Mouse (Mus musculus): ENCODE measurements at regions not wholly inside any gene's neighbourhood (a gene's known extent, or its start where the extent isn't known, plus 50 kb on each side); places are given as distances from the start of the nearest gene placed in this dataset.
A peak's percentile ranks its signal among the peaks of the same experiment; 100 is the strongest.
"Not testable (repeated sequence)": the region's sequence is repeated elsewhere in the genome, so short reads cannot be mapped to it uniquely, and the experiment has no call there.

DNA sequence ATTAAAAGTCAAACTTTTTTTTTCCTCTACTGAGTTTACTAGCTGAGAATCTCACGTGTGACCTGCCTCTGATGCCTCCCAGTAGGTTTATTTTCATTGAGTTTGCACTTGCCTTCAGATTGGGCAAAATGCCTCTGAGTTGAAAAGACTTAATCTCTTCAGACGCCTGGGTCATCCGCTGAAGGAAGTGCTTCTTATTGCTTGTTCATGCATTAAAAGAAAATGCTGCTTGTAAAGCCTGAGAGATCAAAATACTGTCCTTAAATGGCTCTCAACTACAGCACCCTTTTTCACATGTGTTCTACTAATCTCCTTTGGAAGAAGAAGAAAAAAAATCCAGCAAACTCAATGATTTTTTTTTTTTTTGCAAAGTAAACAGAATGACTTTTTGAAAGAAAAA, 351.5 kb downstream of the Kcnh5 start:
- DNase-seq (ENCODE audit: low spot score) = no peak

DNA sequence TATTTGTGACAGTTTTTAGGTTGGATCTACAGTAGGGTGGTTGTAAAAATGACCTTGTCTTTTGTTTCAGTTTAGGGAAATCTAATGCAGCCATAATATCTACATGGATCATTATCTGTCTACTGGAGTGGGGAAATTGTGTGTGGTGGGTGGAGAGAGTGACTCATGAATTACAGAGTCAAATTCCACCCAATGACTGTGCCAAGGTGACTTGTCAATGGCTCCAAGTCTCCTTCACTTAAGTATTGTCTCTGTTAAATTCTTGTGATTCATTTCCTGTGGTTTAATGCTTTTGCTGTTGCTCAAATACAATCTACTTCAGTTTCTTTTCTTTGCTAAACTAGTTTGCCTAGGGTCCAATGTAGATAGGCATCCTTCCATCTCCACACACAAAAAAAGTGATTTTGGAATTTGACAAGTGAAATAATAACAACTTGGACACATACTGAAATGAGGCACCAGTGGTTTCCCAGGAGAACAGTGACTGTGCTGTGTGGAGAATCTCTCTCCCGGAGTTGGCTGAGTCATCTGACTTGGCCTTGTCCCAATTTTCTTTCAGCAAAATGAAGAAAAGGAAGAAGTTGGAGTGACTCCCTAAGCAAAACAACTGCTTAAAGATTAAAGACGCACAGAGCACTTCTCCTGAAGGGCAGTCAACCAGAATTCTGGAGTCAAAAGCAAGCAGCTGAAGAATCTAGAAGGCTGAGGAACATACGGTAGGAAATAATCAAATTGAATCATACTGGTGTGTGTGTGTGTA, 352.2 kb downstream of the Kcnh5 start:
- DNase-seq (ENCODE audit: low spot score) = no peak

DNA sequence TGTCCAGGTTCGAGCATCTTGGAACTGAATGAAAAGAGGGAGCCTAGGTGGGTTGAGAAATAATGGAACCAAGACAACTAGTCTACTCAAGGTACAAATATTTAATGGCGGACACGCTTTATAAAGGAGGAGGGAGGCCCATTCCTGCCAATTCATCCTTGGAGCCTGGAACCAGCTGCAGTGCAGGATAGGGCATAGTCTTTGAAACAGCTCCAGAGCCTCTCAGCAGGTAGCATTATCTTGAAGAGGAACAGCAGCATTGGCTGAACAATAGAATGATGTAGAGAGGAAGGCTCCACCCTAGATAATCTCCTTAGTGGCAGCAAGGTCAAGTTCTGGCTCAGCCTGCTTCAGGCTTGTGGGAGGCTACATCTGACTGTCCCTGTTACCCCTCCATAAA, 361.0 kb downstream of the Kcnh5 start:
- DNase-seq (ENCODE audit: low spot score) = not testable (repeated sequence)

DNA sequence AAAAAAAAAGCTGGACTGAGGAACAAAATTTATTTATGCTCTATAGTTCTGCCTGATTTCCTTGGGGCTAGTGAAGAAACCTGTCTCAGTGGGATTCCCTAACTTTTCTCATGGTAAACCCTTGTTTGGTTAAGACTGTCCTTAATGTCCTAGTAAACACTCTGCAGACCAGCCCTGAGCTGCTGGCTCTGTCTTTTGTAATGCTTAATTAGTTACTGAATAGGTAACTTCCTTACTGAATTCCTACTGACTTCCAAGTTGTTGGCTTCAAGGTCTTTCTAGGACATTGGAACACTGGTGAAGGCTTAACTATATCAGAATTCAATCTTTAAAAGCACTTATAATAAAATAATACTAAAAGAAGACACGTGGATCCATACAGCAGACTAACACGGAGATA, 368.6 kb downstream of the Kcnh5 start:
- not testable (repeated sequence) for DNase-seq (ENCODE audit: low spot score)

DNA sequence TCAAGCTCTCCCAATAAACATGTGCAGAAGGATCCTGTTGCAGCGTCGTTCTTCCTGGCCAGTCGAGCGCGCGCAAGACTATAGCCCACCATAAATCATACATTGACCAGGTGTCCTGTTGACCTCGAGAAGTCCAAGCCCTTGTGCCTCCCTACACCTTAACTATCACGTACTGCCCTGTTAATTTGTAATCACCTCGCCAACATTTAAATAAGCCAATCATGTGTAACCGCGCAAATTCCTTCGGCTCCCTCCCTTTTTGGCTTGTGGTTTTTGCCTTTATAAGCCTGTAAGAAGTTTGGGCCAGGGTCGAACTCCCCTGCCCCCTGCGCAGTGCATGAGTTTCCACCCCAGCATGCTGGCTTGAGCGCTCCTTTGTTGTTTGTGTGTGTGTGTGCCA, 369.2 kb downstream of the Kcnh5 start:
- not testable (repeated sequence) for DNase-seq (ENCODE audit: low spot score)

DNA sequence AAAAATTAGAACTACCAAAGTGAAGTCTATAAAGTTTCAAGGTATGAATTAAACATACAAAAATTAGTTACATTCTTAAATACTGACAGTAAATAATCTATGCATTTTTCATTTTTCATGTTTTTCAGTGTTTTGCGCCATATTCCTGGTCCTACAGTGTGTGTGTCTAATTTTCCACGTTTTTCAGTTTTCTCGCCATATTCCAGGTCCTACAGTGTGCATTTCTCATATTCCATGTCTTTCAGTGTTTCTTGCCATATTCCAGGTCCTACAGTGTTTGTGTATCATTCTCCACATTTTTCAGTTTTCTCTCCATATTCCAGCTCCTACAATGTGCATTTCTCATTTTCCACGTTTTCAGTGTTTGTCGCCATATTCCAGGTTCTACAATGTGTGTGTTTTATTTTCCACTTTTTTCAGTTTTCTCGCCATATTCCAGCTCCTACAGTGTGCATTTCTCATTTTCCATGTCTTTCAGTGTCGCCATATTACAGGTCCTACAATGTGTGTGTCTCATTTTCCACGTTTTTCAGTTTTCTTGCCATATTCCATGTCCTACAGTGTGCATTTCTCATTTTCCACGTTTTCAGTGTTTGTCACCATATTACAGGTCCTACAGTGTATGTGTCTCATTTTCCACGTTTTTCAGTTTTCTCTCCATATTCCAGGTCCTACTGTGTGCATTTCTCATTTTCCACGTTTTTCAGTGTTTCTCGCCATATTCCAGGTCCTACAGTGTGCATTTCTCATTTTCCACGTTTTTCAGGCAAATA, 373.2 kb downstream of the Kcnh5 start:
- DNase-seq (ENCODE audit: low spot score) = no peak

DNA sequence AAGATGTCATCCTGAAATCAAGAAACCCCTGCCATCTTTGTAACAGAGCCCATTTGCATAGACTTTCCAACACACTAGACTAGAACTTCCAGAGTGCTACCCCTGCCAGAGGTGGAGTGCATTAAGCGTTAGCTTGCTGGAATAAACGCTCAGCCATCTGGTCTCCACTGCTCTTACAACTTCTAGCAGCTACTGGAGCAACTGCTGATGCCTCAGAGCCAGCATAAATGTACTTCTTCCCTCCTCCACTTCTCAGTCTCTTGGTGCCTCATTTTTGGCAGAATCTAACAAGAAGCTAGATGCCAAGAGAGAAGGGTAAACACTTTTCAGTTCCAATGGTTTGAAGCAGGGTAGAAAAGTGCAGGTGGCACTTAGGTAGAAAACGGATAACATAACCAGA, 385.1 kb downstream of the Kcnh5 start:
- peak; percentile 10 for DNase-seq (ENCODE audit: low spot score)

DNA sequence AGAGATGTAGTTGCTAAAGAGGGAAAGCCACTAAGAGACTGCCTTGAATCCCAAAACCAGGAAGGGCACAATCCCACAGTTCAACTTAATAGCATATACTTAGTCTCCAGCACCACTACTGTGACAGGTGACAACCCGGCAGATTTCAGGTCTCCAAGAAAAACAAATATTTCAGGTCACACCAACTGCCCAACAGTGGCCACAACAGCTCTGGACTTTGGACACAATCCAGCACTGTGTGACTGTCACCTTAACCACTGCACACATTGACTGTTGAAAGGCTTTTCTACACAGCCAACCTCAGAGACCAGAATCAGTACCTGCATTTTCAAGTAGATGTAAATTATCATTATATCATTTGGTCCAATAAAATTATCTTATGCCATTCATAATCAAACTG, 414.8 kb downstream of the Kcnh5 start:
- DNase-seq (ENCODE audit: low spot score) = no peak

DNA sequence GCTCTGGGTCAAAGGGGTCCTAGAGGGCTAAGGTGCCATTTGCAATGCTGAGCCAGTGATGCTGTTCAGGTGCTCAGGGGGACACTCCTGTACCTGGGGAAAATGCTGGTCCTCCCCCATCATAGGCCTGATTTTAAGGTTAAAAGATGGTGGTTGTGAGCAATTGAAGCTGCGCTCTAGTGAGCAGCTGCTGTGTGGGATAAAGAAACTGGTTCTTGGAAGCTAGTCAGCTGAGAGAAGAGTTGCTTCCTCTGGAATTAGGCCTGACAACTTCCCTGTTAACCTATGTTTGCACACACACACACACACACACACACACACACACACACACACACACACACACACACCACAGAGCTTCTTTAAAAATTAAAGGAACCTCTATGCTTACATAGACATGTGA, 428.9 kb upstream of the Gm11042 start:
- no peak for DNase-seq (ENCODE audit: low spot score)

DNA sequence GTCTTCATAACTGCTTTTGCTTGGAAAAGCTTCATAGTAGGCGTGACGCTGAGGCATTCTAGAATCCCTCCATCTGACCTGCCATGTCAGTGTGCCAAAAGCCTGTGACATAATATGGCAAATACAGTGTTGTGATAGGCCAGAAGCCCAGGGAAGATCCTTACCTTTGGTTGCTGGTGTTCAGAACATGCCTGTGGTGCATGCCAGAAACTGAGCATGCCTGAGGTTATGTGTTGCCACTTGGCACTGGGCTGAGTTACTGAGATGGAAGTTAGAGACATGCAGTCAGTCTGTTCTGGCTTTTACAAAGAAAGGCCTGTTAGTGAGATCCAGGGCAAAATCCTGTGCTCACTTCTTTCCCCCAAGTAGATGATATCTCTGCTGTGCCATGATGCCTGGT, 412.7 kb upstream of the Gm11042 start:
- no peak for DNase-seq (ENCODE audit: low spot score)

DNA sequence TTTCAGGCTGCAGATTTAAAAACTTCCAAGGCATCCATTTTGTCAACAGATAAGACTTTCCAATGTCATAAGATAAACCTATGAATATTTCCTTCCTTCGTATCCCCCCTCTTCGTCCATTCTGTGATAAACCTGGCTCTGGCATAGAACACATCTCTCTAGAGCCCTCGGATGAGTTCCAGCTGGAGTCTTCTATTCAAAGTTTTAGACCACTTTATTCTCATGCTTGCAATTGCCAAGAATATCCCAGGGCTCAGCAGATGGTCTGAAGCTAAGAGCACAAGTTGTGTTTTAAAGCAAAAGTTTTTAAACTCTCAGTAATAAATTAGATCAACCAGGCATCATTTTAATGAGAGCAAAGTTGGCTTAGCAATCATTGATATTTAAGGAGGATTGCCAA, 363.0 kb upstream of the Gm11042 start:
- DNase-seq (ENCODE audit: low spot score) = no peak

DNA sequence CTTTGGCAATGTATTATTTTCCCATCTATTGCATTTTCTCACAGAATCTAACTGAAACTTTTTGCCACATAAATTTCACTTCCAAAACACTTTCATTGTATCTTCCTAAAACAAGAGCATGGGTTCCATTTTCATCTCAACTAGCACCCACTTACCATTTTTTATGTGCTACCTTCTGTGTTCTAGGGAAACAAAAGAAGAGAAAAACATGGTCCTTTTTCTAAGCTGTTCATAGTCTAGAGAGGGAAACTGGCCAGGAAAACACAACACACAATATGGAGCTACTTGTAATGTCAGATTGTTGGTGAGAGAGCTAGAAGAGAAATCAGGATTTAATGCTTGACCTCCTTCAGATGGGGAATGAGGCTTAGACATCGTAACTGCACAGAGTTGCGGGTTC, 361.6 kb upstream of the Gm11042 start:
- no peak for DNase-seq (ENCODE audit: low spot score)

DNA sequence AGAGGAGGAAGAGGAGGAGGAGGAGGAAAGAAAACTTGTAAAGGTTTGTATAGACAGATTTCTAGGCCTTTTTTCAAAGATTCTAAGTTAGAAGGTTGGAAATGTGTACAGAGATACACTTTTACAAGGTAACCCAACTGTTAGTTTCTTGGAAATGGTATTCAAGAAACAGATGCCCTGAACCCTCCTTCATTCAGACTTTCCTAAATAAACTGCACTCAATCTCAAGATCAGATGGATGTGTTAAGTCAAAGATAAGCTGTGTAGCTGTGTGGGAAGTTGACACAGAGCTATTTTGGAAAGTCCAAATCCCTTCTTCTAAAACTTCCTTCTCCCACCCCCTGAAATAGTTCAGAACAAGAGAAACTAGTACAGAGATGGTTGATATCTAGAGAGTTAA, 342.2 kb upstream of the Gm11042 start:
- no peak for DNase-seq (ENCODE audit: low spot score)

DNA sequence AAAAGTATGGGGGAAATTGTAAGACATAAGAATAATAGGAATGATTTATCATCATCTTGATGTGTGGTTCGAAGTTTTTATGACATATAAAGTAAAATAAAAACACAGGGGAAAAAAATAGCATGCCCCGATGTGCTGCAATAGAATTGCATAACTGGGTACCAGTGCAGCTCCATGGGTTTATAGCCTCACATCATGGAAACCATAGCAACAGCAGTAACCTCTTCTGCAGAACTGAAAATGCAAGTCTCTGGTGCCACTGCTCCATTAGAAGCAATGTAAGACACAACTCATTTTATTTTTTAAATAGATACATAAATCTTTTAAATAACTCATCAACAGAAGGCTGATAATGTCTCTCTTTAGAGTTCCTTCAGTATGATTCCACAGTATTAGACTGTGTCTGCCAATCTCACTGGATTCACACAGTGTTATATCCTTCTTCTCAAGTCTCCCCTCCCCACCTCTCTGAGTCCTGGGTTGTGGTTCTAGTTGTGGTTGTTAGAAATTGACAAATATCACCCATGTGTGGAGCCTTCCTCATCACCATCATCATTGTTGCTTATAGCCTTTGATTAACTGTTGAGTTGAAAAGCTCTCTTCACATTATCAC, 340.9 kb upstream of the Gm11042 start:
- no peak for DNase-seq (ENCODE audit: low spot score)

DNA sequence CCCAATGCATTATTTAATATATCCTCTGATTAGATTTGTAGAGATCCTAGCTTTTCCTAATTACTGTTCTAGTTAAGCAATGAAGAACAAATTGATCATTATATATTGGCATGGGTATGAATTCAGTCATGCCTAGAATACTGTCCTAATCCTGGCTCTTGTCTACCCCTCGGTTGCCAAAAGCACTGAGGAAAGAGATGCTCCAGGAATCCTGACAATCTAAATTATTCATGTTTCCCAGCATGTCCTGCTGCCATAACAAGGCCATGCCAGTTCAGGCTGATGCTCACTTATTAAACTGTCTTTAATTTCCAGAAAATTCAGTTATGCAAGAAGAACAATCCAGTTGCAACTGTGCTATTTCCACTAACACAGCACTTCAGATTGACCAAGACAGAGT, 335.1 kb upstream of the Gm11042 start:
- DNase-seq (ENCODE audit: low spot score) = no peak

DNA sequence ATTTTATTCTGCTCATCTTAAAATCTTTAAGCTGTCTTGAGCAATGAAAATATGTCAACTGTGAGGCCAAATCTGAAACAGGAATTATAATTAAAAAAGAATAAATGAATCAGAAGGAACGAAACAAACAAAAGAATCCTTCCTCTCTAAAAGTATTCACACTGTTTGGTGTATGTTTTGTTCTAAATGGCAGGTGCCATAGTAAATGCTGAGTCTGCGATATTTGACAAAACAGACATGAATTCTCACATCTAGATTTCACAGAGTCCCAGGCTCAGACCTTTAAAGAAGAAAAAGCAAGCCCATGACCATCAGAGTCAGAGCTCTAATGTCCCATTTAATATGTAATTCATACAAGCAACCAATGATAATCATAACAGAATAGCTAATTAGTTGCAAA, 316.6 kb upstream of the Gm11042 start:
- DNase-seq (ENCODE audit: low spot score) = no peak

DNA sequence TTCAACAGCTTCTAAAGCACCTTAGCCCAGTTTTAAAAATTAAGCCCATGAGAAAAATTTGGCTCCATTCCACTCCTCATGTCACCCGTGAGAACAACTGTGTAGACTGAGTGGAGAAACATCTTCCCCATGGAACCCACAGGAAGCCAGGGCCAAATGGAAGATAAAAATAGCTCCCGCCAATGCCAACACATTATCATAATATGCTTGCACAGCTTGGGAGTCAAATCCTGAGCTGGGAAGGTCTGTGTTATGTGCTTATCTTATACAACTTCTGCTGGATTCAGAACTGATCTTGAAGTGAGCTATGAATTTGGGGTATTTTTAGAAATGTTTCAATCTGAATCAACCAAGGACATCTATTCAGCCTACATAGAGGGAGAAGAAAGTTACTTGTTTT, 279.0 kb upstream of the Gm11042 start:
- peak; percentile 3 for DNase-seq (ENCODE audit: low spot score)

DNA sequence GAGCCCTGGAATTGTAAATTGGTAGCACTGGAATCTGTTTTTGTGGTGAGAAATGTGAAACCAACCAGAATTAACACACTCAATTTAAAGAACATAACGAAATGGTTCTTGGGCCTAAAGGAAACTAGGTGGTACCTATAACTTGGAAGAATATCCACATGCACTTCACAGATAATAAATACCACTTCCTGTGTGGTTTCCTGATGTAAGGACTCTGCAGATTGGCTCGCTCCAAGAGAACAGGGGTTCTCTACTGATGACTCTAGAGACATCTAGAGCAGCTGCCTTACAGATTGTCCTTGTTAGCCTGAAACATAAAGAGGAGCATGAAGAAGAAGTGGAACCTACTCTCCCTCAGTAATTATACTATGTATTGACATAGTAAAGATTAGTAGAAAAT, 238.4 kb upstream of the Gm11042 start:
- no peak for DNase-seq (ENCODE audit: low spot score)

DNA sequence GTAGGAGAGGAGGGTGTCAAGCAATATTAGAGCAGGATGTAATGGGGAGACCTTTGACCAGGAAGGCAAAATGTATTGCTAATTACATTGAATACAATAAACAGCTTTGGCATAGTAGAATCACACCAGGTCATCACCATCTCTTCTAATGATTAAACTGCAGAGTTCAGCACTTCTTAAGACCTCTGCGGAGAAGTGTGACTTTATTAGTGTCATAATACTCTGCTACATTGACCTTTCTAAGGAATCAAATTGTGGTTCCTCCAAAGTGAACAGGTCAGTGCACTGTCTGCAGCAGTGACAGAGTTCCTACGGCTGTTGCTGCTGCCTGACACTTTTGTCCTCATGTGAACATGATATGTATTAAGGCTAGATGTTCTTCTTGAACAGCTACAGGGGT, 228.0 kb upstream of the Gm11042 start:
- DNase-seq (ENCODE audit: low spot score) = no peak

DNA sequence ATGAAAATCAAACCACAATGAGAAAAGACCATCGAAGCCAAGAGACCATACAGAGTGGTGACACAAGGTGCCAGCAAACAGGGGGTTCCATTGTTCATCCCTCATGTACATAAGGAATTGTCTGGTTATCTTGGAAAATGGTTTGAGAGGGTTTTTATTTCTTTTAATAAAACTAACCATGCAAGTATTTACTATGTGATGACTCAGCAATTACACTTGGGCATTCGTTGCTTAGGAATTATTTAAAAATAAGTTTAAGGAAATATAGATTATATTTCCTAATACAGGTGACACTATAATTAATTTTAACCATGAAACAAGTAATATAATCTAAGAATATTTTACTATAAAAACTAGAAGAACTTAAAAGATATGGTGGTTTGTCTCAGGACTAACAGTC, 218.7 kb upstream of the Gm11042 start:
- no peak for DNase-seq (ENCODE audit: low spot score)

DNA sequence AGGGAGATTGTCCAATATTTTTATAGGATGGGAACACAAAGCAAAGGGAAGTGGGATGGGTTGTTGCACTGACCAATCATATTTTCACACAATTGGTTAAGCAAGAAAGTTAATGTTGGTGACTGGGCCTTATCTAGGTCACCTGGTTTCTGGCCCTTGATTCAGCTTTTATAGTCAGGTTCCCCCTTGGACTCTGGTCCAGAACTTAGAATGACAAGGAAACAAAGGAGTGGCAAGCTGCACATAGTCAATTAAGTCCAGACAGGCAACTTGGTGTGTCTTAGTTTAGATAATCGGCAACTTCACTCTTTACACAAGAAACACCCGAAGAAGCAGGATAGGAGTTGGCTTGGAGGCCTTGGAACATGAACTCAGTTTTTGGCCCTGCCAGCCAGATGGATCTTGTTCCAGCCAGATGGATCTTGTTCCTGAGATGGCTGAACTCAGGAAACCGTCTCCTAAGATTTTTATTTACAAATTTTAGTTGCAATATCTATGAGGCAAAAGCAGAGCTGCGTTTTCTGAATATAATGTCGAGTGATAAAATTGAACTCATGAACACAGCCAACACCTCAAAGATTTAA, 212.9 kb upstream of the Gm11042 start:
- DNase-seq (ENCODE audit: low spot score) = no peak

DNA sequence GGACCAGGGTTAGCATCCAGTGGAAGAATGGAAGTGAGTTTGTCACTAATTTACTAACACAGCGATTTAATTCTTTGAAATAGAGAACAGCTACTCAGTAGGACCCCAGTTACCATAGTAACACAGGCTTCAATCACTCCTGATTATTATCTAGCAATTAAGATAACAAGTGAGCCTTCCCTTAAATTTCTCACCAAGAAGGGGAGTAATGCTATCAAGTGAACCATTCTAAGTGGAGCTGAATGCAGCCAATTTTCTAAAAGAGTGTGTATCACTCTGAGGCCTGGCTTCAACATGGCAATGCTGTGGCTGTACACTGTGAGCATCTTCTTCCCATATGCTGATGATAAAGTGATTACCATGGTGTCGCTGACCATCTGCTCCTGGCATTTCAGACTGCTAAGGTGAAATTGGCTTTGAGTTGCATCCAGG, 211.0 kb upstream of the Gm11042 start:
- no peak for DNase-seq (ENCODE audit: low spot score)

DNA sequence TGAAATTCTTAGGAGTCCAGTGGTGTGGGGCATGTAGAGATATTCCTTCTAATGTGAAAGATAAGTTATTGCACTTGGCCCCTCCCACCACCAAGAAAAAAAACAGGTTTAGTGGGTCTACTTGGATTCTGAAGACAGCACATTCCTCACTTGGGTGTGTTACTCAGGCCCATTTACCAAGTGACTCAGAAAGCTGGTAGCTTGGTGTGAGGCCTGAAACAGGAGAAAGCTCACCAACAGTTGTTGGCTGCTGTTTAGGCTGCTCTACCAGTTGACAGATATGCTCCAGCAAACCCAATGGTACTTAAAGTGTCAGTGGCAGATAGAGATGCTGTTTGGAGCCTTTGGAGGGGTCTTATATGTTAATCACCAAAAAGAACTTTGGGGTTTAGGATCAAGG, 207.8 kb upstream of the Gm11042 start:
- DNase-seq (ENCODE audit: low spot score) = no peak
